Mouse (Mus musculus): ENCODE data around the gene Gm49354. TPM values are rescaled to one million over a fixed set of nuclear protein-coding genes. Genes with fewer than 3 reads are reported as not detected.
"Not testable (repeated sequence)": the region's sequence is repeated elsewhere in the genome, so short reads cannot be mapped to it uniquely, and the experiment has no call there.

The Gm49354 gene
- polyA plus RNA-seq, 2 experiments: 0.35 TPM; not detected in 1

DNA sequence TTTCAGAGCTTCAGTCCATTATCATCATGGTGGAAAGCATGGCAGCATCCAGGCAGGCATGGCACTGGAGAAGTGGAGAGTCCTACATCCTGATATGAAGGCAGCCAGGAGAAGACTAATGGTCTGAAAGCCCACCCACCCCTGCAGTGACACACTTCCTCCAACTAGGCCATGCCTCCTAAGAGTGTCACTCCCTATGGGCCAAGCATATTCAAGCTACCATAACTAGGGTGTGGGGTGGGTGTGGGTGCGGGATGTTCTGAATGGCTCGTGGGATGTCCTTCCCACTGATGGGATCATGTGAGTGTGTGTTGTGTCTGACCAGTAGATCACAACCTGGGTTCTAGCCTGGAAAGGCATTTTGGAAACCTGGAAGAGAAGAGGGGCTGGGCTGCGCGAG, 48.1 kb downstream of the Gm49354 start:
- H3K9ac ChIP-seq (replicated peaks): peak overlapping the region; percentile 14; the same call in 1 of the 2 replicates
- H3K4me2 ChIP-seq (ENCODE audit: low read depth): peak overlapping the region; percentile 45
- H3K27me3 ChIP-seq (ENCODE audit: control insufficient read depth, insufficient read depth, low read length): no peaks in the 10 kb centered on the region
- no peaks in the 10 kb centered on the region for H3K9me3 ChIP-seq (ENCODE audit: control insufficient read depth, low read length)
- peak overlapping the region; percentile 4 for H3K27ac ChIP-seq
- no peaks in the 10 kb centered on the region for H3K36me3 ChIP-seq (replicated peaks; ENCODE audit: control insufficient read depth, insufficient read depth, low read depth)
- peaks cover 52 to 56% of the 10 kb centered on the region in 2 experiments for H3K4me1 ChIP-seq (replicated peaks; ENCODE audit: control insufficient read depth in 2 of 2, insufficient read depth in 2 of 2, low read length in 1 of 2)
- ATAC-seq (ENCODE audit: insufficient read depth) (no peak), DNase-seq (ENCODE audit: low read depth in 3 of 3, low spot score in 3 of 3) (no peak)
- WGBS (ENCODE audit: insufficient replicate concordance): 62% methylated on average over 2 of the region's 4 CpGs
- H3K4me3 ChIP-seq (ENCODE audit: insufficient read depth in 1 of 2, low read depth in 2 of 2, low read length in 2 of 2): no peak overlapping the region
- TF ChIP-seq EP300 (IDR thresholded peaks at IDR 0.05; ENCODE audit: low read depth) (no peak), CTCF (IDR thresholded peaks at IDR 0.05; ENCODE audit: low read depth) (no peak)

DNA sequence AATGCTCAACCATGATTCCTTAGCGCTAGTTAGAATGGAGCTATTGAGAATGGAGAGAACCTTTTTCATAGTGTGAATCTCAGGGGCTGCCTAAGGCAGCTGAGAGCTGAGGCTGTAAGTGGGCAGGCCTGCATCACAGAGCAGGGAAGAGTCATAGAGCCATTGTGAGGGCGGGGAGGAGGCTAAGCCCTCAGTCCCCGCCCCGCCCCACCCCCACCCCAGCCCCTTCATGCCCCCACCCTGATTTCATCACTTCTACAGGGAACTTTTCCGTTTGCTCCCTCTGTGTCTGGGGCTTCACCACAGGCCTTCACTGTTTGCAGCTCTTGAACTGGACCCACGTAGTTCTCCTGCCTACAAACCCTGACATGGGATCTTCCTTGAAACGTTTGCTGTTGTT, 50.4 kb downstream of the Gm49354 start, which contains the start of gene Spata31d1d:
Spata31d1d (minus strand) TSS at position 101 of the 400 bp plus-strand sequence.
- Histone ChIP-seq H3K9me3 (ENCODE audit: control insufficient read depth, low read length) (no peaks in the 10 kb centered on the region), H3K4me3 (ENCODE audit: insufficient read depth in 1 of 2, low read depth in 2 of 2, low read length in 2 of 2) (no peak within 1 kb of the TSS), H3K27me3 (ENCODE audit: control insufficient read depth, insufficient read depth, low read length) (peaks cover 5% of the 10 kb centered on the region; the same call in 1 of the 2 replicates), H3K36me3 (replicated peaks; ENCODE audit: control insufficient read depth, insufficient read depth, low read depth) (no peaks in the 10 kb centered on the region), H3K4me2 (ENCODE audit: low read depth) (no peak within 1 kb of the TSS), H3K27ac (peak within 1 kb of the TSS; percentile 28; the same call in 1 of the 2 replicates), H3K9ac (replicated peaks) (no peak within 1 kb of the TSS), H3K4me1 (replicated peaks; ENCODE audit: control insufficient read depth in 2 of 2, insufficient read depth in 2 of 2, low read length in 1 of 2) (peaks cover 34 to 43% of the 10 kb centered on the region in 2 experiments)
- TF ChIP-seq CTCF (IDR thresholded peaks at IDR 0.05; ENCODE audit: low read depth) (no peak), EP300 (IDR thresholded peaks at IDR 0.05; ENCODE audit: low read depth) (no peak)
- DNase-seq (ENCODE audit: low read depth in 3 of 3, low spot score in 3 of 3) (no peak), ATAC-seq (ENCODE audit: insufficient read depth) (no peak)
- 22% methylated on average over 7 of the region's 7 CpGs for WGBS (ENCODE audit: insufficient replicate concordance)

GRCm38 (mm10) chr13:59728378-59729093, 53.5 kb downstream of the Gm49354 start:
- H3K27me3 ChIP-seq (ENCODE audit: control insufficient read depth, insufficient read depth, low read length): peaks cover 5% of the 10 kb centered on the region; the same call in 1 of the 2 replicates
- peaks cover 12 to 20% of the 10 kb centered on the region in 2 experiments for H3K4me1 ChIP-seq (replicated peaks; ENCODE audit: control insufficient read depth in 2 of 2, insufficient read depth in 2 of 2, low read length in 1 of 2)
- H3K9ac ChIP-seq (replicated peaks): peak overlapping the region; percentile 20; the same call in 1 of the 2 replicates
- H3K27ac ChIP-seq: no peak overlapping the region; the same call in 1 of the 2 replicates
- 16% methylated on average over 7 of the region's 7 CpGs for WGBS (ENCODE audit: insufficient replicate concordance)
- peak; percentile 85 for ATAC-seq (ENCODE audit: insufficient read depth)
- TF ChIP-seq CTCF (IDR thresholded peaks at IDR 0.05; ENCODE audit: low read depth) (peak; percentile 99), EP300 (IDR thresholded peaks at IDR 0.05; ENCODE audit: low read depth) (no peak)
- H3K4me3 ChIP-seq (ENCODE audit: insufficient read depth in 1 of 2, low read depth in 2 of 2, low read length in 2 of 2): no peak overlapping the region
- no peaks in the 10 kb centered on the region for H3K9me3 ChIP-seq (ENCODE audit: control insufficient read depth, low read length)
- no peaks in the 10 kb centered on the region for H3K36me3 ChIP-seq (replicated peaks; ENCODE audit: control insufficient read depth, insufficient read depth, low read depth)
- no peak overlapping the region for H3K4me2 ChIP-seq (ENCODE audit: low read depth)
- peak; percentile 66 to 75 (median 67) for DNase-seq (ENCODE audit: low read depth in 3 of 3, low spot score in 3 of 3)

DNA sequence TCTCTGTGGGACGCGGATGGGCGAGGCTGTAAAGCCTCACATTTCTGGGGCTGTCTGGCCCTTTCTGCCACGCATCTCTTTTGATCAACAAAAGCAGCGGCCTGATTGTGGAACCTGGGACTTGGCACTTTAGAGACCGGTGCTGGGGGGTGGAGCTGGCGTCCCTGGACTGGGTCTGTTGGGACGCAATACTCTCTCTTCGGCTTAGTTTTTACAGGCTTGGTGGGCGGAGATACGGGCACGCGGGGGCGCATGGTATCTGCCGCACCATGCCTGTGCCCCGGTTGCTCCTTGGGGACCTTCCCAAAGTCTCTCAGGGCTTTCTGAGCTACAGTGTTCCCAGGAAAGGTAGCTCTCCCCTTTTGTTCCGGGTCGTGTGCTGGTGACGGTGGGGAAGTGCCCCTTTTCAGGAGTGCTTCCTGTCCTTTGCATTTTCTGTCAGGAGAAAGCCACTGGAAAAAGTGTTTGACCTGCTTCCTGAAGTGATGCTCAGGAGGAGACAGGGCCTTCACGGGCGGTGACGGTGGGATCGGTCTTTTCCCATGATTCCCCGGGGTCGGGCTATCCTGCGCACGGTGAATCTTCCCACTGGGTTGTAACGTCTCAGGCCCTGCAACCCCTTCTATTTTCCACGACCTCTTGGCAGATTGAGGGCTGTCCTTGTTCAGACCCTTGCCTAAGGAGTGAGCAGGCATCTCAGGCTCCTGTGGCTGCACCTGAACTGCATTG, 55.7 kb downstream of the Gm49354 start:
- H3K27me3 ChIP-seq (ENCODE audit: control insufficient read depth, insufficient read depth, low read length): peaks cover 5% of the 10 kb centered on the region; the same call in 1 of the 2 replicates
- no peaks in the 10 kb centered on the region for H3K9me3 ChIP-seq (ENCODE audit: control insufficient read depth, low read length)
- no peak for ATAC-seq (ENCODE audit: insufficient read depth)
- H3K4me2 ChIP-seq (ENCODE audit: low read depth): no peak overlapping the region
- 27% methylated on average over 29 of the region's 29 CpGs for WGBS (ENCODE audit: insufficient replicate concordance)
- H3K4me1 ChIP-seq (replicated peaks; ENCODE audit: control insufficient read depth in 2 of 2, insufficient read depth in 2 of 2, low read length in 1 of 2): peaks cover 11 to 17% of the 10 kb centered on the region in 2 experiments; a peak in 3 of 4 replicates
- TF ChIP-seq CTCF (IDR thresholded peaks at IDR 0.05; ENCODE audit: low read depth) (no peak), EP300 (IDR thresholded peaks at IDR 0.05; ENCODE audit: low read depth) (no peak)
- H3K4me3 ChIP-seq (ENCODE audit: insufficient read depth in 1 of 2, low read depth in 2 of 2, low read length in 2 of 2): no peak overlapping the region
- DNase-seq (ENCODE audit: low read depth in 3 of 3, low spot score in 3 of 3): no peak
- no peak overlapping the region for H3K9ac ChIP-seq (replicated peaks)
- H3K27ac ChIP-seq: no peak overlapping the region
- no peaks in the 10 kb centered on the region for H3K36me3 ChIP-seq (replicated peaks; ENCODE audit: control insufficient read depth, insufficient read depth, low read depth)

- H3K36me3 ChIP-seq (replicated peaks; ENCODE audit: control insufficient read depth, insufficient read depth, low read depth); H3K4me3 ChIP-seq (ENCODE audit: insufficient read depth in 1 of 2, low read depth in 2 of 2, low read length in 2 of 2); H3K27me3 ChIP-seq (ENCODE audit: control insufficient read depth, insufficient read depth, low read length); H3K9ac ChIP-seq (replicated peaks); DNase-seq (ENCODE audit: low read depth in 3 of 3, low spot score in 3 of 3); H3K27ac ChIP-seq; H3K4me2 ChIP-seq (ENCODE audit: low read depth); H3K9me3 ChIP-seq (ENCODE audit: control insufficient read depth, low read length): not testable (repeated sequence)
- ATAC-seq (ENCODE audit: insufficient read depth): peak; percentile 52; the same call in 1 of the 2 replicates
- peaks cover 9 to 18% of the 10 kb centered on the region in 2 experiments; a peak in 3 of 4 replicates for H3K4me1 ChIP-seq (replicated peaks; ENCODE audit: control insufficient read depth in 2 of 2, insufficient read depth in 2 of 2, low read length in 1 of 2)
- peak; percentile 57 for TF ChIP-seq EP300 (IDR thresholded peaks at IDR 0.05; ENCODE audit: low read depth)
- 31% methylated on average over 1 of the region's 1 CpGs for WGBS (ENCODE audit: insufficient replicate concordance)
Observed at GRCm38 (mm10) chr13:59722089-59722488, 60.0 kb downstream of the Gm49354 start.
